Mouse (Mus musculus): Measurements from ENCODE around the gene Ppp1r1a. TPM values are rescaled to one million over a fixed set of nuclear protein-coding genes. Genes with fewer than 3 reads are reported as not detected.

The Ppp1r1a gene
- total RNA-seq, 2 experiments from 2014 or later, result 12.8 to 13.8 TPM

Other genes starting within 250 kb of the Ppp1r1a start
- gene Gpr84, start 227.4 kb downstream of the Ppp1r1a start, total RNA-seq (2021), result not detected
- 10 to 100 TPM; 22.5 to 29.7 TPM for gene Zfp385a, start 197.9 kb downstream of the Ppp1r1a start, total RNA-seq (2021)
- 10 to 100 TPM; 47.2 to 52.5 TPM for gene Itga5, start 171.2 kb downstream of the Ppp1r1a start, total RNA-seq (2021)
- gene Gtsf1, start 107.5 kb downstream of the Ppp1r1a start, total RNA-seq (2021), result not detected
- not detected for gene Gtsf2, start 89.5 kb downstream of the Ppp1r1a start, total RNA-seq (2021)
- 1 to 10 TPM; 4.6 to 6.1 TPM for gene Nckap1l, start 84.2 kb downstream of the Ppp1r1a start, total RNA-seq (2021)
- 1 to 10 TPM; 5.1 to 5.6 TPM for gene Pde1b, start 35.0 kb downstream of the Ppp1r1a start, total RNA-seq (2021)
- gene Glycam1, start 27.1 kb upstream of the Ppp1r1a start, total RNA-seq (2021), result not detected
- not detected for gene Mucl1, start 217.5 kb upstream of the Ppp1r1a start, total RNA-seq (2021)

Data from adrenal gland, postnatal 4 days (tissue).